Mouse (Mus musculus): ENCODE data around the gene Ndufa12. TPM values are rescaled to one million over a fixed set of nuclear protein-coding genes. Genes with fewer than 3 reads are reported as not detected.

Ndufa12 gene
- total RNA-seq, 2 experiments from 2014 or later, result 214 to 234 TPM

Other genes with a start within 250 kb of the Ndufa12 start
- 10 to 100 TPM; 74.9 to 82.3 TPM for gene Vezt, start 162.9 kb upstream of the Ndufa12 start, total RNA-seq (2021)
- gene Fgd6, start 162.7 kb upstream of the Ndufa12 start, total RNA-seq (2021), result 10 to 100 TPM in 1 of 2 experiments, 1 to 10 TPM in 1; 8.8 to 10.6 TPM
- gene Nr2c1, start 50.7 kb upstream of the Ndufa12 start, total RNA-seq (2021), result 1 to 10 TPM; 7.8 to 8.3 TPM
- gene Gm4792, start 100.0 kb downstream of the Ndufa12 start, total RNA-seq (2021), result not detected
- 10 to 100 TPM; 23.1 to 23.6 TPM for gene Tmcc3, start 113.2 kb downstream of the Ndufa12 start, total RNA-seq (2021)

Data from left cerebral cortex, postnatal 25 days (tissue).